Mouse (Mus musculus) heart, embryonic 10.5 days (tissue): ENCODE data around the gene Magix. TPM values are rescaled to one million over a fixed set of nuclear protein-coding genes. Genes with fewer than 3 reads are reported as not detected.
A peak's percentile ranks its signal among the peaks of the same experiment; 100 is the strongest.

ENCODE experiments used
- DNase-seq: peaks from one replicate; pipeline ENCODE4 v3.0.0-alpha.2; 2017; ENCODE audit warnings: low spot score
- H3K27ac ChIP-seq: fragments of 300-500 bp; sonication (generic); 2 replicates; pipeline ENCODE4 v1.5.1; 2016; ENCODE audit warnings: mild to moderate bottlenecking
- H3K27me3 ChIP-seq: fragments of 300-500 bp; sonication (generic); 2 replicates; pipeline ENCODE4 v1.6.1; 2016; ENCODE audit warnings: mild to moderate bottlenecking; ENCODE audit not compliant: poor library complexity, insufficient read depth, severe bottlenecking
- H3K36me3 ChIP-seq: fragments of 300-500 bp; sonication (generic); 2 replicates; pipeline ENCODE4 v1.6.1; 2016; ENCODE audit warnings: mild to moderate bottlenecking, moderate library complexity
- H3K4me1 ChIP-seq: fragments of 300-500 bp; sonication (generic); 2 replicates; pipeline ENCODE4 v1.6.1; 2016; ENCODE audit warnings: mild to moderate bottlenecking
- H3K4me3 ChIP-seq: fragments of 300-500 bp; sonication (generic); 2 replicates; pipeline ENCODE4 v1.5.1; 2016; ENCODE audit warnings: mild to moderate bottlenecking, moderate library complexity
- H3K9me3 ChIP-seq: fragments of 300-500 bp; sonication (generic); 2 replicates; pipeline ENCODE4 v1.6.1; 2016; ENCODE audit warnings: mild to moderate bottlenecking, moderate library complexity
- WGBS: fragments of 180-500 bp; shearing (Covaris S2); methylation state at CpG from one replicate; pipeline ENCODE4 v1.1.7; 2016; 5-methylcytosine and 5-hydroxymethylcytosine counted together
- polyA plus RNA-seq: library from polyadenylated mRNA; unstranded; fragments of >200 nt; fragmentation: Nextera tagmentation; extraction: Ambion mirVana; gene quantifications from 2 replicates; pipeline ENCODE4 v1.2.1, GENCODE M21; 2016

The Magix gene
- polyA plus RNA-seq, 1 experiment from 2014 or later, result 0.06 TPM

DNA sequence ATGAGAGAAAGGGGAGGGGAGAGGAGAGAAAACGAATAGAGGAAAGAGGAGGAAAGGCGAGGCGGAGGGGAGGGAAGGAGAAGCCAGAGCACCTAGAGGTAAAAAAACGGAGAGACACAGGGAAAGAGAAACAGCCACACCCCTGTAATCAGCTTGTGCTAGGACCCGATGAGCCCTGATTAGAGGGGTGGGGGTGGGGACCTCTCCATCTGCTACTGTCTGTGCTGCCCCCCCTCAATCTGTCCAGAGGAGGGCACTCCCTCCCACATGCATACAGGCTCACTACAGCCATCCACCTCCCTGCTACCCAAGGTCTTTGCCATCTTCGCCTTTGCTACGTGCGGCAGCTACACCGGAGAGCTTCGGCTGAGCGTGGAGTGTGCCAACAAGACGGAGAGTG is 40.3 kb downstream of the Magix start:
- no peaks in the 10 kb centered on the region for H3K36me3 ChIP-seq
- WGBS, result 28% methylated on average over 12 of the region's 12 CpGs
- H3K4me1 ChIP-seq, result 0 out of 2 replicates have a peak, but pooled peaks cover 4% of the 10 kb centered on the region
- DNase-seq, result no peak
- H3K9me3 ChIP-seq, result no peaks in the 10 kb centered on the region
- H3K4me3 ChIP-seq, result no peak overlapping the region
- peaks cover 24% of the 10 kb centered on the region for H3K27me3 ChIP-seq
- H3K27ac ChIP-seq, result no peak overlapping the region

DNA sequence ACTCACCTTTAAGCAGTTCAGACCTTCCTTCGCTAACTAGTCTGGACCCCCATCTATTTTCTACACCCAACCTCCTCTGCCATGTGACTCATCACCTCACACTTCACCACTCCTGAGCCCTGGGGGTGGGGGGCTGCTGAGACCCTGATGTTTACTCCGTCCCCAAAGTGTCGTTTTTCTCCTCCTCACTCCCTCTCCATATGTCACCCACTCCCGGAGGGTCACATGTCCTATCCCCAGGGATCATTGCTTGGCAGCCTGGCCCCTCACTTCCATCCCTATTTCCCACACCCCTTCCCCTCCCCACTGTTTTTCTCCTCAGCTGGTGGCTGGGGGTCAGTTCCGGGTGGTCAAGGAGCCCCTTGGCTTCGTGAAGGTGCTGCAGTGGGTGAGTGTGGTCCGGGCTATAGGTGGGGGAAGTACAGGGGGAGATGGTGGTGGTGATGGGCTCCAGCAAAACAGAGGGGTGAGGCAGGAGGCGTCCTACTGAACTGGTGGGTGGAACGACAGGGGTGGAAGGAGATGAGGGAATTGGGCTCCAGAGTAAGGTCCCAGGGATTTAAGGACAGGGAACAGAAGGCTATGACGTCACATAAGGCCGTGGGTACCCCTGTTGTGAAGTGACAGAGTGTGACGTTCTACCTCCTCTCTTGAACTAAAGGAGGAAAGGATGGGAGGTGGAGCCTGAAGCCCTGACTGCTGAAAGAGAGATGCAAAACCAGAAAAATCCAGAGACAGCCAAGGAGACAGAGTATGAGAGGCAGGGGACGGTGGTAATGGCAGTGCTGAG is 41.3 kb downstream of the Magix start:
- WGBS, result 21% methylated on average over 13 of the region's 13 CpGs
- Histone ChIP-seq H3K36me3 (no peaks in the 10 kb centered on the region), H3K27me3 (peaks cover 24% of the 10 kb centered on the region), H3K27ac (no peak overlapping the region), H3K4me3 (no peak overlapping the region), H3K4me1 (0 out of 2 replicates have a peak, but pooled peaks cover 4% of the 10 kb centered on the region), H3K9me3 (no peaks in the 10 kb centered on the region)
- DNase-seq, result no peak

DNA sequence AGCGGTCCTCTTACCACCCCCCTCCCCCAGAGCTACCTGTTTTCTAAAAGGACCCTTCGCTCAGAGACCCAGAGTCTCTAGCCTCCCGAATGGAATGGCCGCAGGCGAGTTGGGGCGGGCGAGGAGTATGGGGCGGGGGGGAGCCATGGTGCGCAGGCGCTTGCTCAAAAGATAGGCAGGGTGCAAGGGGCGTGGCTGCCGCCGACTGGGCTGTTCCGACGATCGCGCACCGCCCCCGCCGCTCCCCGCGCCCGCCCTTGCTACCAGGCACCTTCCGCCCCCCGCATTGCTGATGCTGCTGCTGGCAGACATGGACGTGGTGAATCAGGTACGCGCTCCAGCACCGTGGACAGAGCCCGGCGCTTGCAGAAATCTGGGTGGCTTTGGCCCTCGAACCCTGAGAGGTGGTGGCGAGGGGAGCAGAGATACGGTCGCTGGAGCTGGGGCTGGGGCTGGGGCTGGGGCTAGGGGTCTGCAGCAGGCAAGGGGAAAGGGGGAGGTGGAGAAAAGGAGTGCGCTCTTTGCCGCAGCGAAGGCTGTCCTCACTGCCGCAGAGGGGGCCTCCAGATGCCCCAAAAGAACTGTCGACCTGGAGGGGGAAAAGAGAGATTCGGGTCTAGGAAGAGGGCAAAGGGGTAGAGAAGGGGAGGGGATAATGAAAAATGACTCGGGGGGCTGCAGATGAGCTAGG is 42.5 kb downstream of the Magix start, which contains the start of gene Syp:
Gene Syp, plus strand, starts transcription at position 71 of the 691 bp plus-strand sequence.
- Histone ChIP-seq H3K36me3 (no peaks in the 10 kb centered on the region), H3K27me3 (peaks cover 24% of the 10 kb centered on the region), H3K27ac (no peak within 1 kb of the TSS), H3K9me3 (no peaks in the 10 kb centered on the region), H3K4me1 (0 out of 2 replicates have a peak, but pooled peaks cover 4% of the 10 kb centered on the region), H3K4me3 (peak within 1 kb of the TSS; percentile 42)
- peak; percentile 92 for DNase-seq
- WGBS, result 12% methylated on average over 42 of the region's 42 CpGs

DNA sequence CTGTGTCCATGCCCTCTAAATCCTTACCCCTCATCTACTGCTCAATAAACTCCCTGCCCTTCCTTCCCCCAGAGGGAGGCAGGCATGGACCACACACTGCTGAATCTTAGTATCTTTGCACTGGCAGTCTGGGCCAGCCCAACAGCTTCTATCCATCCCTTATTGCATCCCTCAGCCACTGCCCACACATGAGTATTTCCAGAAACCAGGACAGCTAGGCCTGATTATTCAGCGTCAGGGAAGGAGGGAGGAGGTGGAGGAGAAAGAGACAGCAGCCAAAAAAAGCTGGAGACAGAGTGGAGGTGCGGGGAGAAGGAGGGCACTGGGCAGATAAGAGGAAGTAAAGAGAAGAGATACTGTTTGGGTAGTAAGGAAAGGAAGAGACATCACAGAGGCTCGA is 46.0 kb downstream of the Magix start:
- H3K4me1 ChIP-seq, result 0 out of 2 replicates have a peak, but pooled peaks cover 4% of the 10 kb centered on the region
- WGBS, result 52% methylated on average over 3 of the region's 3 CpGs
- H3K27me3 ChIP-seq, result peaks cover 17% of the 10 kb centered on the region
- no peaks in the 10 kb centered on the region for H3K36me3 ChIP-seq
- H3K27ac ChIP-seq, result no peak overlapping the region
- H3K4me3 ChIP-seq, result no peak overlapping the region
- no peaks in the 10 kb centered on the region for H3K9me3 ChIP-seq
- no peak for DNase-seq

DNA sequence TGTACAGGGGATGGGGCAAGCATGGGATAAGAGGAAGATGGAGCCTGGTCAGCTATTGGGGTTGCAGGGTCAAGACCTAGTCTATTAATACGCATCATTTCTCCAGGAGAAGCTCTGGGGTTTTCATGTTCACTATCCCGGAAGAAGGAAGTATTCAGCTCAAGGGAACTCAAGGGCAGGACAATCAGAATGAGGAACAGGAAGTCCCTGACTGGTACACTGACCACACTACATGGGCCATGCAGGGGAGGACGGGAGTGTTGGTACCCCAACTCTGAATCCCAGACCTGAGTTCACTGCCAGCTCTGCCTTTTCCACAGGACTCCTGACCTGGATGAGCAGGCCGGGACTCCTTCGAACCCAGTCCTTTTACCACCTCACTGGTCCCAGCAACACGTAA is 48.5 kb downstream of the Magix start:
- Histone ChIP-seq H3K4me1 (no peaks in the 10 kb centered on the region), H3K36me3 (no peaks in the 10 kb centered on the region), H3K9me3 (no peaks in the 10 kb centered on the region), H3K27me3 (no peaks in the 10 kb centered on the region), H3K4me3 (no peak overlapping the region), H3K27ac (no peak overlapping the region)
- 84% methylated on average over 6 of the region's 6 CpGs for WGBS
- no peak for DNase-seq

Other genes with a start within 250 kb of the Magix start
- gene Foxp3, start 107.6 kb downstream of the Magix start, polyA plus RNA-seq, result 0.10 TPM in 1 of 2 replicates, not detected in the other
- gene Ppp1r3f, start 107.0 kb downstream of the Magix start, polyA plus RNA-seq, result 2.1 and 2.5 TPM in 2 replicates
- gene Ccdc22, start 75.7 kb downstream of the Magix start, polyA plus RNA-seq, result 27.1 and 27.6 TPM in 2 replicates
- 0.03 TPM in 1 of 2 replicates, not detected in the other for gene Cacna1f, start 74.2 kb downstream of the Magix start, polyA plus RNA-seq
- gene Syp, start 42.8 kb downstream of the Magix start, polyA plus RNA-seq, result 0.91 and 1.1 TPM in 2 replicates
- gene Prickle3, start 24.0 kb downstream of the Magix start, polyA plus RNA-seq, result 6.7 and 8.0 TPM in 2 replicates
- 147 and 155 TPM in 2 replicates for gene Plp2, start 9.9 kb downstream of the Magix start, polyA plus RNA-seq
- gene Gpkow, start 15.9 kb upstream of the Magix start, polyA plus RNA-seq, result 38.1 and 38.5 TPM in 2 replicates
- 21.0 and 21.5 TPM in 2 replicates for gene Wdr45, start 33.1 kb upstream of the Magix start, polyA plus RNA-seq
- 0.39 TPM in 1 of 2 replicates, not detected in the other for gene Gm45208, start 41.0 kb upstream of the Magix start, polyA plus RNA-seq
- 47.7 and 61.2 TPM in 2 replicates for gene Praf2, start 47.2 kb upstream of the Magix start, polyA plus RNA-seq
- 8.6 and 11.7 TPM in 2 replicates for gene Ccdc120, start 69.7 kb upstream of the Magix start, polyA plus RNA-seq
- gene Tfe3, start 81.3 kb upstream of the Magix start, polyA plus RNA-seq, result 22.7 and 23.2 TPM in 2 replicates
- 35.4 and 37.6 TPM in 2 replicates for gene Gripap1, start 108.5 kb upstream of the Magix start, polyA plus RNA-seq
- 1.1 and 1.4 TPM in 2 replicates for gene Kcnd1, start 141.0 kb upstream of the Magix start, polyA plus RNA-seq
- gene Otud5, start 160.1 kb upstream of the Magix start, polyA plus RNA-seq, result 33.0 and 43.8 TPM in 2 replicates
- gene Pim2, start 197.0 kb upstream of the Magix start, polyA plus RNA-seq, result 7.0 and 7.8 TPM in 2 replicates
- 32.2 and 33.5 TPM in 2 replicates for gene Slc35a2, start 202.8 kb upstream of the Magix start, polyA plus RNA-seq
- 80.4 and 107 TPM in 2 replicates for gene Pqbp1, start 218.0 kb upstream of the Magix start, polyA plus RNA-seq
- 140 and 156 TPM in 2 replicates for gene Timm17b, start 218.1 kb upstream of the Magix start, polyA plus RNA-seq
- gene Gm10491, start 226.6 kb upstream of the Magix start, polyA plus RNA-seq, result not detected in 2 replicates
- 0.45 TPM in 1 of 2 replicates, not detected in the other for gene Gm10490, start 228.3 kb upstream of the Magix start, polyA plus RNA-seq
- 0.12 and 0.60 TPM in 2 replicates for gene Pcsk1n, start 238.6 kb upstream of the Magix start, polyA plus RNA-seq
- not detected in 2 replicates for gene Eras, start 247.4 kb upstream of the Magix start, polyA plus RNA-seq